Mouse (Mus musculus): Measurements from ENCODE around the gene Olfml2a.

The Olfml2a gene

DNA sequence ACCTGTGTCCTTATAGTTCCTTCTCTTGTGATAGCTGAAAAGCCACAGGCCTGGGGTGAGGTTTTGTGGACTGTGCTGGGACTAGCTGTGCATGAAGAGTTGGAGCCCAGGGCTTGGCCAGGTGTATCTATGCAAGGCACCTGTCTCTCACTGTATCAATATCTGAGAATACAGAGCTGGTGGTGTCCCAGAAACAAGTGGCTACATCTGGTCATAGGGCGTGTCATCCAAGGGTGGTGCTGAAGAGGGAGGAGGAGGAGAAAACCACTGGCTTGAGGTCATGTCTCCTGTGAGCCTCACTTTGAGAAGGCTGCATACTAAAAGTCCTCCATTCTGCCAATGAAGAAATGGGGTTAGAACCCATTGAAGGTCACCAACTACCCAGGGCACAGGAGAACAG is 6.2 kb downstream of the Olfml2a start:
- no peak for DNase-seq (ENCODE audit: low spot score)

DNA sequence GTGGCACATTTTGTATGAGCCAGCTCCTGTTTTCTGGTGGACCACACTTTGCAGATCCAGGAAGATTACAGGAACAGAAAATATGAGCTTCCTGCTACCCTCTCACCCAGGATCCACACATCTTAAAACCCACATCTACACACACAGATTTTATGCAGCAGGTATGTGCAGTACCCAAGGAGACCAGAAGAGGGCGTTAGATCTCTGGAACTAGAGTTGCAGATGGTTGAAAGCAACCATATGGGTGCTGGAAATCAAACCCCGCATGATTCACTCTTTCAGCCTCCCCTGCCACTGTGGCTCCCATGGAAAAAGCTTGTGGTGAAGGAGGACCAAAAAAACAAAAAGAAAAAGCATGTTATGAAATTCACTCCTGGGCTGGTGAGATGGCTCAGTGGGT is 7.3 kb downstream of the Olfml2a start:
- no peak for DNase-seq (ENCODE audit: low spot score)

DNA sequence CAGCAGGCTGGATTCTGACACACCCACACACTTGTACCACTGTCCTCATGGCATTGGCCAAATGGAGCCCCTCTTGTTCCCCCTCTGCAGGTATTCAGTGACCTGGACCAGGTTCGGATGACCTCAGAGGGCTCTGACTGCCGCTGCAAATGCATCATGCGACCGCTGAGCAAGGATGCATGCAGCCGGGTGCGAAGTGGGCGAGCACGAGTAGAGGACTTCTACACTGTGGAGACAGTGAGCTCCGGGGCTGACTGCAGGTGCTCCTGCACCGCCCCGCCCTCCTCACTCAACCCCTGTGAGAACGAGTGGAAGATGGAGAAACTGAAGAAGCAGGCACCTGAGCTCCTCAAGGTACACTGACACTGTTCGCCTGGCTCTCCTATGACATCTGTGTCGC is 9.6 kb downstream of the Olfml2a start:
- DNase-seq (ENCODE audit: low spot score), result no peak

DNA sequence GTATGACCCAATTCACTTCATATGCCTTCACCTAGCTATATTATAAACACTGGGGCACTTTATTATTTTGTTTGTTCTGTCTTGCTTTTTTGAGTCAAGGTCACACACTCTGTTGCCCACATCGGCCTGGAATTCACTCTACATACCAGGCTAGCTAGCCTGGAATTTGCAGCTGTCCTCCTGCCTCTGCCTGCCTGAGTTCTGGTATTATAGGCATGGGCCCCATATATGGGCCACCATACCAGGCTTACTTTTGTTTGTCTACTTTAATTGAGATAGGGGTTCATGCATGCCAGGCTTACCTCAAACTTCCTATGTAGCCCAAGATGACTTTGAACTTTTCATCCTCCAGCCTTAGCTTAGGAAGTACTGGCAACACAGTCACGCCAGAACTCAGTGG is 10.1 kb downstream of the Olfml2a start:
- no peak for DNase-seq (ENCODE audit: low spot score)

DNA sequence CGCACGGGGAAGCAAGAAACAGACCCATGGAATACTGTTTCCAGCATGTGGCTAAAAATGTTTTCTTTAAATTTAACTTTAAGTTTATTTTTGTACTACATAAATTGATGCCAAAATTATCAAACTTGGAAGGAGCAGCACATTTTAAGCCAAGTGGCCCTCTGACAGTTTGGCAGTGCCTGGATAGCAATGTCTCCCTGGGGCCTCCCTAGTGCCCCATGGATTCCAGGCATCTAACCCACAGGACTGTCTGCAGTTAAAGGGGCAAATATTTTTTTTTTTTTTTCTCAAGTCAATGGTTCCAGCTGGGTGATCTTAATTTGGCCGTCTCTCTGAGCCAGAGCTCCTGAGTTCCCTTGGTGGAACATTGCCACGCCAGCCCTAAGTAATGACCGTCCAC is 11.4 kb downstream of the Olfml2a start:
- no peak for DNase-seq (ENCODE audit: low spot score)

DNA sequence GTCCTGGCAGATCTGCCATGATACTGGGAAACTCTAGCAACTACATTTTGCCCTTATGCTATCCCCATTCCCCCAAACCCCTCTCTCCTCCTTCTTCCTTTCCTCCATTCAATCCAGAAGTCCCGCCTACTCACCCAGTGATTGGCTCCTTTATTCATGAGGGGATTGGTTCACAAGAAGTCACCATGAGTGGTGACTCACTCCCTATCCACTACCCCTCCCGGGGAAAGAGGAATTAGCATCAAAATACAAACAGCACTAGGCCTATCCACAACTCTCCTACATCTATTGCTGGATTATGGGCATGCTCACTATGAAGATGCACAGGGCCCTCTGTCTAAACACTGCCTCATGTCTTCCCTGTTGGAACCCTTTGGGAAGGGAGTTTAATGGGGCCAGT is 12.2 kb downstream of the Olfml2a start:
- DNase-seq (ENCODE audit: low spot score), result no peak

DNA sequence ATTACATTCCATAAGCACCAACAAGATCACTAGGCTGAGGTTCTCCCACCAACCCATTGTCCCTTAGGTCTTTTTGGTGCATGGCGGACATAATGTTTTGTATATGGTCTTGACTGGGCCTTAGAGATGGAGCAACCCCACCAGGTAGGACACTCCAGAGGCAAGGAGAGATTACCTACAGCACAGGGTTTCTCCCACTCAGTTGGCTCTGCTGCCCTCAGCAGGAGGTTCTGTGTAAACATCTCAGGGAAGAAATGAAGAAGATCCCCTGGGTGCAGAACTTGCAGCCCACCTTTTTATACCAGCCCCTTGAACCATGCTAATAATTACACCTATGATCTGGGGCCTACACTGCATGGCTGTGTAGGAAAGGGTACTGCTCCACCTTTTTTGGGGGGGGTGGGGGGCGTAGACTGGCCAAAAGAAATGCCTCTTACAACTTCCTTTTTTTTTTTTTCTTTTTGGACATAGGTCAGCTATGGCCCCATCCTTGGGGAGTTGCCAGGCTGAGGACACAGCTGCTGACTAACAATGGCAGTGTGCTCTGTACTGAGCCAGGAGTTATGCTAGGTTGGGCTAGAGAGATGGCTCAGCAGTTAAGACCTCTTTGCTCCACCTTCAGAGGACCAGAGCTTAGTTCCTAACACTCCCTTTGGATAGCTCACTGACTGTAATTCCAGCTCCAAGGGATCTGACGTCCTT is 12.8 kb downstream of the Olfml2a start:
- no peak for DNase-seq (ENCODE audit: low spot score)

DNA sequence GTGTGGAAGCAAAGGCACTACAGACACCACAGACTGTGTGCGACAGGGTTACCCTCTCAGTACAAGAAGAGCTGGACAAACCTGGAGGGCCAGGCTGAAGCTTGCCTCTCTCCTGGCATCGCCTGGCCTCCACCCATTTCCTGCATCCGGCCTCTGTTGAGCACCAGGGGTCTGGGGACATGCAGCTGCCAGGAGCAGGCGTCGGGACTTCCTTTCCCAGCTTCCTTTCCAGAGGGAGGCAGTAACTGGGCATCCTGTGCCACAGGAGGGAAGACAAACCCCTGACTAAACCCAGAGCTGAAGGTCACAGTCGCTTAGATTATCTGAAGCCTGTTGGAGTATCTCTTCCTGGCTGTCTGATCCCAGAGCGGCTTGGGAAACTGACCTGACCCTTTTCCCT is 15.8 kb downstream of the Olfml2a start:
- DNase-seq (ENCODE audit: low spot score), result no peak

DNA sequence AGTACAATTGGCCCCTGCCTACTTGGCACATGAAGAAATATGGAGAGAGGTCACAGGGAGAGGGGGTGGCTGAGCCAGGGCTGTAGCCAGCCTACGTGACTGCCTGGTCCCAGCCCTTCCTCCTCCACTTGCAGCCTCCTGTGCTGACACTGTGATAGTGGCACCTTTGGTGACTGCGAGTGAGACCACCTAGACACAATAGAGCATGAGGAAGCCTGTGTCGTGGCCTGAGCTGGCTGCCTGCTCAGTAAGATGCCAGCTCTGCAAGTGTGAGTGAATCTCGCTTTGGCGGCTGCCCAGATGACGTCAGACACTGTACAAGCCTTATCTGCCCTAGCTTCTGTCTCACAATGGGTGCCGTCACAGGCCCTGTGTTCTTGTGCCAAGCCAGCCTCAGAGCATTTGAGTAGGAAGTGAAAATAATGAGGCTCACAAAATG is 18.5 kb downstream of the Olfml2a start:
- DNase-seq (ENCODE audit: low spot score), result no peak

DNA sequence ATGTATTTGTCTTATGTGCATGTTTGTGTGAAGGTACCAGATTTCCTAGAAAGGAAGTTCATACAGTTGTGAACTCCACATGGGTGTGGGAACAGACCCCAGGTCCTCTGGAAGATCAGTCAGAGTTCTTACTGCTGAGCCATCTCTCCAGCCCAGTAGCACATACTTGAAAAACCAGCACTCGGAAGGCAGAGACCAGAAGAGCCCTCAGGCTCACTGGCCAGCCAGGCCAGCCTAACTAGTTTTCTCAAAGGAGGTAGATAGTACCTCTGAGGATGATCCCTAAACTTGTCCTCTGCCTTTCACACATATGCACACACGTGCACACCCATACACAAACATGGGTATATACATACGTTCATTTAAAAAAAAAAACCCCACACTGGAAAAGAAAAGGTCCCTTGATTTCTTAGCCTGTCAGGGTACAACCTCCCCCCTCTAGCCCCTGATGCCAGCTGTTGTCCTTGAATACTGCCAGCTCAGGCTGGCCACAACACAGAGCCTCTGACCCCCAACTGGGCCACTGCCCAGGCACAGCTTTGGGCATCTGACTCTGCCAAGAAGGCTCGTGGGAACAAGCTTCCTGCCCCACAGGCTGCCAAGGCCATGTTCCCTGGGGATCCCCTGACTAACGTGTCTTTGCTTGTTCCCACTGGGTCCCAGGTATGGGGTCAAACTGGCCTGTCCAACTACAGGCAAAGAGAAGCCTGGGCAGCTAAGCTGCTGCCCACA is 21.5 kb downstream of the Olfml2a start:
- no peak for DNase-seq (ENCODE audit: low spot score)

DNA sequence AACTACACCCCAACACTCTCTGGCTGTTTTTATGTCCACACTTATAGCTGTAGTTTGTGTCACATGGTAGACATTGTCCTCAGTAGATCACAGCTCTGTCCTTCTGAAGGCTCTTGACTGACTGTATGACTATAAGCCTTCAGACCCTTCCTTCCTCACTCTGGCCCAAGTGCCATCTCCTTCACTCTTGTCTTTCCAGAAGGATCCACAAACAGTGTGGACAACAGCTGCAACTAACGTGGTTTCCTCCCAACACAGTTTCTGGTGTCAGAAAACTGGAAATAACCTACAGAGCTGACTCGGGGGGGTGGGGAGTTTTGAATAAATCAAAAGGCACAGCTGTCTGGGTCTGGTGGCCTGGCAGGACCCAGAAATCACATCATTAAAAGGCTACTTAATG is 24.3 kb downstream of the Olfml2a start:
- no peak for DNase-seq (ENCODE audit: low spot score)

DNA sequence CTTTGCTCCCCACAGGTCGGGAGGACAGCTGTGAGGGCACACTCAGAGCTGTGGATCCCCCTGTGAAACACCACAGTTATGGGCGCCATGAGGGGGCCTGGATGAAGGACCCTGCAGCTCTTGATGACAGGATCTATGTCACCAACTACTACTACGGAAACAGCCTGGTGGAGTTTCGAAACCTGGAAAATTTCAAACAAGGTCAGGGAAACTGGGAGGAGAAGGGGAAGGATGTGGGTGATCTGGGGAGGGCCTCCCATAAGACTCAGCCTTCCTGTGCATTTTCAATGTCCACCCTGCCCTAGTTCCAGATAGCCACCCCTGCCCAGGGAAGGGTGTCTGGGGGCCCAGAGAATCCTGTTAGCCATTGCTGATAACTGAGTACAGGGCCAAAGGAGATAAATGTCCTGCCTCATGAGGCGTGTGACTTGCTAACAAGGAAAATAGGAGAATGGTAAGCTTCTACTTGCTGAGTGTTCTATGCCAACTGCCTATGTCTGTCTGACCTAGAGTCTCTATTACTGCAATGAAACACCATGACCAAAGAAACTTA is 26.0 kb downstream of the Olfml2a start:
- no peak for DNase-seq (ENCODE audit: low spot score)

DNA sequence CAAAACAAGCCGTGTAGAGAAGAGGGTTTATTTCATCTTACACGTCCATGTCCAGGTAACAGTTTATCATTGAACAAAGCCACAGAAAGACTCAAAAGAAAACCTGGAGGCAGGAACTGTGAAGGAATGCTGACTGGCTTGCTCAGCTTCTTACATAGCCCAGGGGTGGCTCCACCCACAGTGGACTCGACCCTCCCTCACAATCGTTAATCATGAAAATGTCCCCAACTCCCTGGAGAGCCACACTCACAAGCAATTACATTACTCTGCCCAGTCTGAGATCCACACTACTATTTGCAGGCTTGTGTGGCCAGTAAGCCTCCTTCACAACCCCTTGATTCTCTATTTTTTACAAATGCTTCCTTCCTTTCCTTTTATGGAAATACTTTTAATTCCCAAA is 32.4 kb downstream of the Olfml2a start:
- DNase-seq (ENCODE audit: low spot score), result peak; percentile 23

DNA sequence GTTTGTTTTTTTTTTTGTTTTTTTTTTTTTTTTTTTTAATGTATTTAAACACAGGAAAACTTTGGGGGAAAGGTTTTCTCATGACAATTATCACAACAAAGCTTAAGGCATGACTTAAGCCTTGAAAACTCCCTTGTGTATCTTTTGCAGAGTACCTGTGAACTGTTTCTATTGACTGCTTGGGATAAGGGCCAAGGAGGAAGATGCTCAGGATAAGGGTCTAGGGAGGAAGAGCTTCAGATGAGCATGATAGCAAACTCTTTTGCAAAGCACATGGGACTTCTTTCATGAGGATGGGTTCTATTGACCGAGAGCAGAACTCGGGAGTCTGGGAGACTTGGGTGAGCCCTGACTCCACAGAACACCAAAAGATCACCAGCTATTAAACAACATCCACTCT is 37.9 kb downstream of the Olfml2a start:
- no peak for DNase-seq (ENCODE audit: low spot score)

DNA sequence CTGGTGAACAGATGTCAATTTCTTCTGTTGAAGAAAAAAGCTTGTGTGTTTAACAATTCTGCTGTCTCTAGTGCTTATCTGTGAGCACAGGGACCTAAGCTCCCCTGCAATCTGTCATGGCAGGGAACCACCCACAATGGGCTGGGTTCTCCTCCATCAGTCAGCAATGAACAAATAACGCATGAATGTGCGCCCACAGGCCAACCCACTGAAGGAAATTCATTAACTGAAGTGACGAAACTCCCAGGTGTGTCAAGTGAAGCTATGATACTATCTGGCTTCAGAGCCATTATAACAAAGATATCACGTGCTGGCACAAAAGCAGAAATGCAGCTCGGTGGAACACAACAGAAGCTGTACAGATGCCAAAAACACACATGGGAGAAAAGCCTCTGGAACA is 38.3 kb downstream of the Olfml2a start:
- DNase-seq (ENCODE audit: low spot score), result no peak

DNA sequence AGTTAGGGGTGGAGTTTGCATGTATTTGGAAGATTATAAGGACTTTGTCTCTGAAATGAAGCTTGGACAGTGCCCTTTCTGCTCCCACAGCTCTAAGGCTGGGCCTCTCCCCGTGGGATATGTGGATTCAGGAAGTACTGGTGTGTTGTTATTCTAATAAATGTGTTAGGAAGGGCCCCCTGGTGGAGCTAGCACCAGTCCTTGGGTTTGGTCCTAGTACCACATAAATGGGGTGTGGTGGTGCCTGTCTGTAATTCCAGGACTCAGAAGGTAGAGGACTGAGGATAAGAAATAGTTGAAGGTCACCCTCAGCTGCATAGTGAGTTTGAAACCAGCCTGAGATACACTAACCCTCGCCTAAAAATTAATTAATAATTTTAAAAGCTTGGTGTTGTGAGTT is 41.4 kb downstream of the Olfml2a start:
- no peak for DNase-seq (ENCODE audit: low spot score)

DNA sequence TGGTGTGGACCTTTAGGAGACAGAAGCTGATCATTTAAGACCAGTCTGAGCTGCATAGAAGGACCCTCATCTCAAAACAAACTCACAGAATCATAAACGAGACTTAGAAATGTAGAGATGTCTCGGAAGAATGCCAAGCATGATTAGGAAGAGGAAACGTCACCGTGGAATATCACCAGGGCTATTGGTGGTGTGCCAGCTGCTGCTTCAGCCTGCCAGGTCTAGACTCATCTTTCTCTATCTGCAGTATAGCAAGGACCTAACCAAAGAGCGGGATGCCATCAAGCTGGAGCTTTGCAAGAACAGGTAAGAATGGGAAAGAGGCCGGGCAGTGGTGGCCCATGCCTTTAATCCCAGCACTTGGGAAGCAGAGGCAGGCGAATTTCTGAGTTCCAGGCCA is 41.9 kb downstream of the Olfml2a start:
- DNase-seq (ENCODE audit: low spot score), result no peak

DNA sequence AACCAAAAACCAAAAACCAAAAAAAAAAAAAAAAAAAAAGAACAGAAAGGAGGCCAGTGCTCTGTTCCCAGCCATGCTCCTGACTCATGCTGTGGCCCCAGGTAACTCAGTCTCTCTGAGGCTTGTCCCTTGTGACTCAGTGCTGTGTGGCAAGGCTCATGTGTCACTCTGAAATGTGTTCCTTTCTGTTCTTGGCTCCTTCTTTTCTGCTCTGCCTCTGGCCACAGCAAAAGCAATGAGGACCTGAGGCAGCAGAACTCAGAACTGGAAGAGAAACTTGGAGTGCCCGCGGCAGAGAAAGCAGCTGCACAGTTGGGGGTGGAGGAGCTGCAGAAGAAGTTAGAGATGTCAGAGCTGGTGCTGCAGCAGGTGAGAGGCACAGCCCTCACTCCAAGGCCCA is 42.4 kb downstream of the Olfml2a start:
- DNase-seq (ENCODE audit: low spot score), result no peak

DNA sequence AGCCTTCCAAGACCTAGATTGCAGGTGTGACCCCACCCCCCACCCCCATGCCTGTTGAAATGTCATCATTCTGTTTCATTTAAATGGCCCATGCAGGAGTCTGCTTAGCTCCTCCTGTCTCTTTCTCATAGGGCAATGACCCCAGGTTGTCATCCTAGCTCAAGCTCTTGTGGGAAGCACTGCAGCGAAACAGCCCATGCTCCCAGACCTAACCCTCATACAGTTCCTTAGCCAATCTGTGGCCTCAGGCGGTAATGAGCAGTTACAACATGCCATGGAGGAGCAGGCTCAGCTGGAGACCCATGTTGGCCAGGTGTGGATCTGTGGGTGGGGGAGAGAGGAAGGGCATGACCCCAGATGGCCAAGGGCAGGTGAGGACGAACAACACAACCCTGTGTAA is 43.4 kb downstream of the Olfml2a start:
- no peak for DNase-seq (ENCODE audit: low spot score)

DNA sequence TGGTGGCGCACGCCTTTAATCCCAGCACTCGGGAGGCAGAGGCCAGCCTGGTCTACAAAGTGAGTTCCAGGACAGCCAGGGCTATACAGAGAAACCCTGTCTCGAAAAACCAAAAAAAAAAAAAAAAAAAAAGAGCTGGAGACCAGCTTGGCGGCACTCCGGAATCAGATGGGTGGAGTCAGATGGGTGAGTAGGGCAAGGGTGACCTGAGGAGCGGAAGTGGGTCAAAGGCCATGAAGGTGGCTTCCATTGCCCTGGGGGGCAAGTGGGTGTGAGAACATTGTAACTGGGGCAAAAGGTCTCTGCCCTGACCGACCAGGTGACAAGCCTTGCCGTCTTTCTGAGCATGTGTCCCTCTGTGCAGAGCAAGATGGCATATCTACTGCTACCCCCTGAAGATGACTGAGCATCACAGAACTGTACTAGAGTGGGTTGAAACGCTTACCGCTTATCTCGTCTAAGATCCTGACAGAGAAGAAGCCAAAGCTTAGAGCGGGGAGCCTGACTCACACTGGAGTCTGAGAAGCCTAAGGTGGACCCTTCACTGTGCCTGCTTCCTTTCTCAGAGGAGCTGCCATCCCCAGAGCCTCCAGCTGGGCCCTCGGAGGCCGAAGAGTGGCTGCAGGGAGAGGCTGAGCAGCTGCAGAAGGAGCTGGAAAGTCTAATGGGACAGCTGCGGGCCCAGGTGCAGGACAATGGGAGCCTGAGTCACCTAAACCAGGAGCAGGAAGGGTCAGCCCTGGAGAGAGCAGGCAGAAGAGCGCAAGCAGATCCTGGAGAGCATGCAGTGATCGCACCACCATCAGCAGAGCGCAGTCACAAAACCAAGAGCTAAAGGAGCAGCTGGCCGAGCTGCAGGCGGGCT is 44.4 kb downstream of the Olfml2a start:
- no peak for DNase-seq (ENCODE audit: low spot score)

DNA sequence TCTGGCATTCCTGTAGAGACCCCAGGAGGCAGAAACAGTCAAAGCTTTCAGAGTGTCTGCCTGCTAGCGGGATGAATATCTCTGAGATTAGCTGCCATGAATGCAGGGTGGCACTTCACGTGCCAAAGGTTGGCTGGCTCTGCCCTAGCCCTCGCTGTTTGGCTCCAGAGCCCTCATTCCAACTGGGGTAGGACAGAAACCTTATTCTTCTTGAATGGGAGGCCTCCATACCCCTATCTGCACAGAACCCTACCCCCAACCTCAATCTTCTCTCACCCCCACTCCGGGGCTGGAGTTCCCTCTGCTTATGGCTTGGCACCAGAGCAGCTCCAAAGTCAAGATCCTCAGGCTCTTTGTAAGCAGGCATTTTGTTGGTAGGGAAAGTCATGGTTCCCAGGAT is 46.1 kb downstream of the Olfml2a start:
- no peak for DNase-seq (ENCODE audit: low spot score)

DNA sequence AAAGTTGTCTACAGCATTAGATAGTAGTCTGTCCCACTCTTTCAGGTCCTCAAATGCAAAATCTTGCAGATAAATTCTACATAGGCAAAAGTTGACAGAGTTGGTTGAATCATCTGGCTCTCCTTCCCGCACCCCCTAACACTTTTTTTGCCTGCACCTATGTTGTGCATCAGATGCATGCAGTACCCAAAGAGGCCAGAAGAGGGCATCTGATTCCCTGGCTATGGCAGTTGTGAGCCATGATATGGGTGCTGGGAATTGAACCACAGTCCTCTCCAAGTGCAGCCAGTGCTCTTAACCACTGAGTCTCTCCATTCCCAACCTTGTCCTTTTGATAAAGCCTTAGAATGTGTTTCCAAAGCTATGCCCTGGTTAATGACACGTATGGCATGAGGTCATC is 51.7 kb downstream of the Olfml2a start:
- no peak for DNase-seq (ENCODE audit: low spot score)

DNA sequence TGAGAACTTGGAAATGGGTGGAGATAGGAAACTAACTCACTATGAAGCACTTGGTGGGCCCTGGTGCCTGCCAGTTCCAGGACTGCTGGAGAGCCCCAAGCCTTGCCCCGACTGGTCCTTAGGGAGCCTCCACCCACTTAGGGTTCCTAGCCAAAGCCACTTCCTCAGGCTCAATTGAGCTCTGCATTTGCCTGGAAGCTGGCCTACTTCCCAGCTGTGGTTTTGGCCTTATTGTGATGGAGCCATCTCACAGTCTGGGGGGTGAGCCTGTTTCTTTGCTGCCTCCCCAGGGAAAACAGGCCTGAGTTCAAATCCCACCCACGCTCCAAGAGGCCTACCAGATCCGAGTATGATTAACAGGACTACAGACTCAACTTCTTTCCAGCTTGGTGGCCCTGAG is 54.8 kb downstream of the Olfml2a start:
- no peak for DNase-seq (ENCODE audit: low spot score)
